Mouse (Mus musculus): ENCODE results near the gene Rela. TPM values are rescaled to one million over a fixed set of nuclear protein-coding genes. Genes with fewer than 3 reads are reported as not detected.

Rela gene
- polyA plus RNA-seq, 1 experiment from 2014 or later = 52.4 TPM

GRCm38 (mm10) chr19:5692086-5692912 lies 55.0 kb downstream of the Rela start:
- no peaks in the 10 kb centered on the region for H3K27me3 ChIP-seq
- H3K27ac ChIP-seq = peak overlapping the region; percentile 96
- peaks cover 67% of the 10 kb centered on the region for H3K4me1 ChIP-seq
- WGBS = 47% methylated on average over 10 of the region's 10 CpGs
- peak overlapping the region; percentile 78 for H3K9ac ChIP-seq
- H3K36me3 ChIP-seq = peaks cover 61% of the 10 kb centered on the region
- no peaks in the 10 kb centered on the region for H3K9me3 ChIP-seq (replicated peaks)
- peak overlapping the region; percentile 96 for H3K4me2 ChIP-seq
- peak overlapping the region; percentile 81 for H3K4me3 ChIP-seq (replicated peaks)
- ATAC-seq (replicated peaks; ENCODE audit: low FRiP score) = no peak

- peak overlapping the region; percentile 96 for H3K4me2 ChIP-seq
- peak overlapping the region; percentile 96 for H3K27ac ChIP-seq
- 64% methylated on average over 10 of the region's 10 CpGs for WGBS
- H3K27me3 ChIP-seq = no peaks in the 10 kb centered on the region
- no peak for ATAC-seq (replicated peaks; ENCODE audit: low FRiP score)
- H3K9me3 ChIP-seq (replicated peaks) = no peaks in the 10 kb centered on the region
- peak overlapping the region; percentile 81 for H3K4me3 ChIP-seq (replicated peaks)
- H3K9ac ChIP-seq = peak overlapping the region; percentile 78
- peaks cover 60% of the 10 kb centered on the region for H3K4me1 ChIP-seq
- peaks cover 68% of the 10 kb centered on the region for H3K36me3 ChIP-seq
Measured at GRCm38 (mm10) chr19:5692913-5693396, 55.7 kb downstream of the Rela start.

GRCm38 (mm10) chr19:5693801-5694200 lies 56.5 kb downstream of the Rela start:
- peaks cover 59% of the 10 kb centered on the region for H3K4me1 ChIP-seq
- H3K9me3 ChIP-seq (replicated peaks) = no peaks in the 10 kb centered on the region
- H3K27me3 ChIP-seq = no peaks in the 10 kb centered on the region
- ATAC-seq (replicated peaks; ENCODE audit: low FRiP score) = no peak
- H3K27ac ChIP-seq = no peak overlapping the region
- H3K4me2 ChIP-seq = peak overlapping the region; percentile 96
- 83% methylated on average over 6 of the region's 6 CpGs for WGBS
- peaks cover 76% of the 10 kb centered on the region for H3K36me3 ChIP-seq
- H3K4me3 ChIP-seq (replicated peaks) = peak overlapping the region; percentile 81
- no peak overlapping the region for H3K9ac ChIP-seq

- 24% methylated on average over 41 of the region's 41 CpGs for WGBS
- peak; percentile 69 for ATAC-seq (replicated peaks; ENCODE audit: low FRiP score)
- Histone ChIP-seq H3K9me3 (replicated peaks) (no peaks in the 10 kb centered on the region), H3K4me2 (peak overlapping the region; percentile 53), H3K36me3 (peaks cover 95% of the 10 kb centered on the region), H3K4me1 (peaks cover 49% of the 10 kb centered on the region), H3K27ac (no peak overlapping the region), H3K27me3 (no peaks in the 10 kb centered on the region), H3K4me3 (replicated peaks) (peak overlapping the region; percentile 27), H3K9ac (0 out of 2 replicates have a peak overlapping the region, but pooled peaks have one; percentile 2)
Measured at GRCm38 (mm10) chr19:5695849-5696462, 58.7 kb downstream of the Rela start.

Small RNA genes within 50 kb of the gene (microRNA-seq; reads per million reads assigned to microRNA genes)
- not detected for gene Mir6987

Other genes starting within 250 kb of the Rela start
- gene Sart1, start 248.8 kb upstream of the Rela start, polyA plus RNA-seq (2015; fragmentation: Nextera tagmentation; extraction: Ambion mirVana) = 82.0 and 87.6 TPM in 2 replicates
- gene Tsga10ip, start 235.0 kb upstream of the Rela start, polyA plus RNA-seq (2015; fragmentation: Nextera tagmentation; extraction: Ambion mirVana) = 0.30 and 0.57 TPM in 2 replicates
- 248 and 250 TPM in 2 replicates for gene Drap1, start 212.5 kb upstream of the Rela start, polyA plus RNA-seq (2015; fragmentation: Nextera tagmentation; extraction: Ambion mirVana)
- gene AI837181, start 212.3 kb upstream of the Rela start, polyA plus RNA-seq (2015; fragmentation: Nextera tagmentation; extraction: Ambion mirVana) = 54.2 and 59.0 TPM in 2 replicates
- gene Fosl1, start 189.9 kb upstream of the Rela start, polyA plus RNA-seq (2015; fragmentation: Nextera tagmentation; extraction: Ambion mirVana) = 0.39 TPM in 1 of 2 replicates, not detected in the other
- gene Ccdc85b, start 179.6 kb upstream of the Rela start, polyA plus RNA-seq (2015; fragmentation: Nextera tagmentation; extraction: Ambion mirVana) = 10.1 and 11.3 TPM in 2 replicates
- 119 and 128 TPM in 2 replicates for gene Fibp, start 176.9 kb upstream of the Rela start, polyA plus RNA-seq (2015; fragmentation: Nextera tagmentation; extraction: Ambion mirVana)
- gene Ctsw, start 169.0 kb upstream of the Rela start, polyA plus RNA-seq (2015; fragmentation: Nextera tagmentation; extraction: Ambion mirVana) = 1.1 and 1.5 TPM in 2 replicates
- 156 and 179 TPM in 2 replicates for gene Efemp2, start 163.5 kb upstream of the Rela start, polyA plus RNA-seq (2015; fragmentation: Nextera tagmentation; extraction: Ambion mirVana)
- 37.0 and 47.4 TPM in 2 replicates for gene Mus81, start 149.1 kb upstream of the Rela start, polyA plus RNA-seq (2015; fragmentation: Nextera tagmentation; extraction: Ambion mirVana)
- 2,798 and 2,930 TPM in 2 replicates for gene Cfl1, start 147.0 kb upstream of the Rela start, polyA plus RNA-seq (2015; fragmentation: Nextera tagmentation; extraction: Ambion mirVana)
- gene 1700020D05Rik, start 133.7 kb upstream of the Rela start, polyA plus RNA-seq (2015; fragmentation: Nextera tagmentation; extraction: Ambion mirVana) = 0.30 and 0.32 TPM in 2 replicates
- gene Snx32, start 126.9 kb upstream of the Rela start, polyA plus RNA-seq (2015; fragmentation: Nextera tagmentation; extraction: Ambion mirVana) = 7.5 and 9.3 TPM in 2 replicates
- 11.3 and 12.0 TPM in 2 replicates for gene Ovol1, start 76.8 kb upstream of the Rela start, polyA plus RNA-seq (2015; fragmentation: Nextera tagmentation; extraction: Ambion mirVana)
- gene Ap5b1, start 69.5 kb upstream of the Rela start, polyA plus RNA-seq (2015; fragmentation: Nextera tagmentation; extraction: Ambion mirVana) = 9.7 and 10.8 TPM in 2 replicates
- 158 and 163 TPM in 2 replicates for gene Rnaseh2c, start 35.6 kb upstream of the Rela start, polyA plus RNA-seq (2015; fragmentation: Nextera tagmentation; extraction: Ambion mirVana)
- 53.5 and 58.8 TPM in 2 replicates for gene Kat5, start 27.2 kb upstream of the Rela start, polyA plus RNA-seq (2015; fragmentation: Nextera tagmentation; extraction: Ambion mirVana)
- 30.8 and 39.8 TPM in 2 replicates for gene Sipa1, start 26.2 kb downstream of the Rela start, polyA plus RNA-seq (2015; fragmentation: Nextera tagmentation; extraction: Ambion mirVana)
- 42.6 and 43.2 TPM in 2 replicates for gene Map3k11, start 51.3 kb downstream of the Rela start, polyA plus RNA-seq (2015; fragmentation: Nextera tagmentation; extraction: Ambion mirVana)
- gene Pcnx3, start 51.4 kb downstream of the Rela start, polyA plus RNA-seq (2015; fragmentation: Nextera tagmentation; extraction: Ambion mirVana) = 22.2 and 30.1 TPM in 2 replicates
- gene Kcnk7, start 66.9 kb downstream of the Rela start, polyA plus RNA-seq (2015; fragmentation: Nextera tagmentation; extraction: Ambion mirVana) = 0.15 and 0.38 TPM in 2 replicates
- gene Ehbp1l1, start 88.8 kb downstream of the Rela start, polyA plus RNA-seq (2015; fragmentation: Nextera tagmentation; extraction: Ambion mirVana) = 20.5 and 25.9 TPM in 2 replicates
- 89.0 and 91.4 TPM in 2 replicates for gene Fam89b, start 92.2 kb downstream of the Rela start, polyA plus RNA-seq (2015; fragmentation: Nextera tagmentation; extraction: Ambion mirVana)
- gene Ltbp3, start 103.4 kb downstream of the Rela start, polyA plus RNA-seq (2015; fragmentation: Nextera tagmentation; extraction: Ambion mirVana) = 18.5 and 18.8 TPM in 2 replicates
- gene Scyl1, start 133.9 kb downstream of the Rela start, polyA plus RNA-seq (2015; fragmentation: Nextera tagmentation; extraction: Ambion mirVana) = 69.6 and 76.0 TPM in 2 replicates
- gene Frmd8, start 237.8 kb downstream of the Rela start, polyA plus RNA-seq (2015; fragmentation: Nextera tagmentation; extraction: Ambion mirVana) = 40.2 and 43.1 TPM in 2 replicates
- gene Slc25a45, start 240.3 kb downstream of the Rela start, polyA plus RNA-seq (2015; fragmentation: Nextera tagmentation; extraction: Ambion mirVana) = 8.1 and 8.5 TPM in 2 replicates

Data from kidney, embryonic 15.5 days (tissue).